Mouse (Mus musculus): Measurements from ENCODE around the gene Mrvi1.
A peak's percentile ranks its signal among the peaks of the same experiment; 100 is the strongest.

The Mrvi1 gene

GRCm38 (mm10) chr7:110881746-110882333, 100.4 kb downstream of the Mrvi1 start:
- no peak for DNase-seq (ENCODE audit: low read depth)

GRCm38 (mm10) chr7:110878028-110878427, 104.2 kb downstream of the Mrvi1 start:
- no peak for DNase-seq (ENCODE audit: low read depth)

- no peak for DNase-seq (ENCODE audit: low read depth)
Observed at GRCm38 (mm10) chr7:110876965-110877364, 105.3 kb downstream of the Mrvi1 start.

- no peak for DNase-seq (ENCODE audit: low read depth)
Observed at GRCm38 (mm10) chr7:110868807-110869206, 113.5 kb downstream of the Mrvi1 start.

GRCm38 (mm10) chr7:110867116-110867515, 115.1 kb downstream of the Mrvi1 start:
- DNase-seq (ENCODE audit: low read depth): no peak

GRCm38 (mm10) chr7:110866021-110866420, 116.2 kb downstream of the Mrvi1 start:
- no peak for DNase-seq (ENCODE audit: low read depth)

- no peak for DNase-seq (ENCODE audit: low read depth)
Observed at GRCm38 (mm10) chr7:110865570-110865969, 116.7 kb downstream of the Mrvi1 start.

- DNase-seq (ENCODE audit: low read depth): no peak
Observed at GRCm38 (mm10) chr7:110865038-110865437, 117.2 kb downstream of the Mrvi1 start.

GRCm38 (mm10) chr7:110862751-110863289, 119.4 kb downstream of the Mrvi1 start, which contains the start of gene Lyve1:
Gene Lyve1 (minus strand): TSS chr7:110863239.
- DNase-seq (ENCODE audit: low read depth): no peak

GRCm38 (mm10) chr7:110860129-110860528, 122.1 kb downstream of the Mrvi1 start:
- DNase-seq (ENCODE audit: low read depth): no peak

GRCm38 (mm10) chr7:110855604-110856003, 126.7 kb downstream of the Mrvi1 start:
- DNase-seq (ENCODE audit: low read depth): no peak

GRCm38 (mm10) chr7:110854927-110855546, 127.2 kb downstream of the Mrvi1 start:
- no peak for DNase-seq (ENCODE audit: low read depth)

GRCm38 (mm10) chr7:110854519-110854918, 127.7 kb downstream of the Mrvi1 start:
- DNase-seq (ENCODE audit: low read depth): no peak

GRCm38 (mm10) chr7:110853611-110854010, 128.7 kb downstream of the Mrvi1 start:
- no peak for DNase-seq (ENCODE audit: low read depth)

GRCm38 (mm10) chr7:110851541-110852203, 130.6 kb downstream of the Mrvi1 start:
- DNase-seq (ENCODE audit: low read depth): no peak

- no peak for DNase-seq (ENCODE audit: low read depth)
Observed at GRCm38 (mm10) chr7:110848371-110848770, 133.9 kb downstream of the Mrvi1 start.

GRCm38 (mm10) chr7:110847321-110847720, 134.9 kb downstream of the Mrvi1 start:
- DNase-seq (ENCODE audit: low read depth): no peak

- DNase-seq (ENCODE audit: low read depth): peak; percentile 90
Observed at GRCm38 (mm10) chr7:110843916-110844874, 138.1 kb downstream of the Mrvi1 start, which contains the start of gene Rnf141. Gene Rnf141 (minus strand): TSS chr7:110844457.

- no peak for DNase-seq (ENCODE audit: low read depth)
Observed at GRCm38 (mm10) chr7:110840332-110840731, 141.9 kb downstream of the Mrvi1 start.

- no peak for DNase-seq (ENCODE audit: low read depth)
Observed at GRCm38 (mm10) chr7:110834522-110834921, 147.7 kb downstream of the Mrvi1 start.

GRCm38 (mm10) chr7:110834018-110834417, 148.2 kb downstream of the Mrvi1 start:
- no peak for DNase-seq (ENCODE audit: low read depth)

- no peak for DNase-seq (ENCODE audit: low read depth)
Observed at GRCm38 (mm10) chr7:110833024-110833423, 149.2 kb downstream of the Mrvi1 start.

Measured in c-Kit-positive CD71-positive TER-119-negative erythroid progenitor cells, embryonic 14.5 days (primary cell).